Comparison of ENCODE assay signal across 23 mouse cellular contexts in the genomic region with DNA sequence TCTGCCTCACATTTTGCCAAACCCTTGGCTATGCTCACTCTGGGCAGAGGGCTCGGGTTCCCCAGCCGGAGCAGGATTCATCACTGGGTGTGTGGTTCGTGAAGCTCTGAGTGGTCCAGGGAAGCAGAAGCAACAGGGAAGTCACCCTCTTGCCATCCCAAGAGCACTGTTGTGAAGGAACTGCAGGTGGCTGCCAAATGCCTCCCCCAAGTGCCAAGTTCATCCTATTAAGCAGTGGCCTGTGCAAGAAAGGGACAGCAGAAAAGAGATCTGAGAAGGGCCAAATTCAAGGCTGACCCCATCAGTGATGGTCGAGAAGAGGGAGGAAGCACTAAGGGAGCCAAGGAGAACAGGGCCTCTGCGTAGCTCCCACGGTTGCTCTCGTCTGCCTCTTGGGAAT. TPM values are rescaled to one million over a fixed set of nuclear protein-coding genes. Genes with fewer than 3 reads are reported as not detected.
DNase-seq lines count a peak whose midpoint lies in the region; ATAC-seq and TF ChIP-seq lines count a peak whose summit lies in the region.
"Had no signal": no experiment of that assay in that cellular context is flagged by ENCODE, and none has a peak within 500 bp of the region (broad histone marks: within the 10 kb centered on the region; RNA-seq: fewer than 3 reads in every experiment).

No protein-coding gene starts in this region.

- DNase-seq in cerebellum, adult 2 months, result peak; percentile 30 to 41
- no peak for DNase-seq in cerebellum, adult 11-12 months
- DNase-seq in cerebellum, postnatal 10 days, result peak; percentile 38 to 56
- no peak for DNase-seq in cerebellum, adult 11 months
- DNase-seq in heart, adult 9 months (ENCODE audit: low spot score in 2 of 2), result no peak
- no peak for DNase-seq in left cerebral cortex, adult 2 months (ENCODE audit: extremely low spot score in 1 of 2, low spot score in 2 of 2)
- DNase-seq in left cerebral cortex, postnatal 25 days (ENCODE audit: low spot score in 2 of 2), result no peak
- DNase-seq: adrenal gland, adult 8-10 months; adrenal gland, postnatal 25 days; gastrocnemius, postnatal 10 days; gastrocnemius, postnatal 36 days; heart, adult 2 months; heart, postnatal 14 days had no signal

- no peak overlapping the region for H3K4me3 ChIP-seq in cerebellum, adult 2 months (replicated peaks; ENCODE audit: insufficient read depth, low read depth, low read length)
- H3K4me3 ChIP-seq in heart, embryonic 13.5 days, result no peak overlapping the region
- H3K4me3 ChIP-seq in left cerebral cortex, adult 2 months, result no peak overlapping the region
- H3K4me3 ChIP-seq: embryonic facial prominence, embryonic 13.5 days; forebrain, embryonic 10.5 days; forebrain, embryonic 13.5 days; heart, adult 2 months; heart, embryonic 12.5 days; hindbrain, embryonic 12.5 days; hindbrain, embryonic 15.5 days had no signal

- no peak overlapping the region for H3K4me2 ChIP-seq in heart, embryonic 13.5 days
- H3K4me2 ChIP-seq: embryonic facial prominence, embryonic 13.5 days; forebrain, embryonic 13.5 days; heart, embryonic 12.5 days; hindbrain, embryonic 12.5 days; hindbrain, embryonic 15.5 days had no signal

- TF ChIP-seq POLR2A in cerebellum, adult 2 months (IDR thresholded peaks at IDR 0.05; ENCODE audit: borderline replicate concordance, insufficient read depth, low read length), result no peak

- peak overlapping the region; percentile 21; the same call in 1 of the 2 replicates for H3K9ac ChIP-seq in heart, embryonic 13.5 days
- H3K9ac ChIP-seq: embryonic facial prominence, embryonic 13.5 days; forebrain, embryonic 13.5 days; heart, embryonic 12.5 days; hindbrain, embryonic 12.5 days; hindbrain, embryonic 15.5 days had no signal

- TF ChIP-seq CTCF in cerebellum, adult 2 months (IDR thresholded peaks at IDR 0.05; ENCODE audit: borderline replicate concordance, insufficient read depth, low read depth, low read length), result no peak
- TF ChIP-seq CTCF in left cerebral cortex, adult 2 months (IDR thresholded peaks at IDR 0.05), result no peak

- 0 out of 2 replicates have a peak, but pooled peaks cover 5% of the 10 kb centered on the region for H3K36me3 ChIP-seq in heart, embryonic 13.5 days
- H3K36me3 ChIP-seq: embryonic facial prominence, embryonic 13.5 days; forebrain, embryonic 10.5 days; heart, embryonic 12.5 days; hindbrain, embryonic 12.5 days; hindbrain, embryonic 15.5 days had no signal

- intact Hi-C loops in left cerebral cortex, adult 2 months (cut with DNase I), result no loop called here
- intact Hi-C loops in left cerebral cortex, postnatal 25 days (cut with DNase I), result no loop called here

- no peak for ATAC-seq in heart, embryonic 13.5 days (ENCODE audit: extremely low read depth, insufficient number of reproducible peaks, low FRiP score, low TSS enrichment)
- ATAC-seq: activated CD4-positive, CD25-positive, alpha-beta regulatory T cell, adult 4 months; forebrain, embryonic 13.5 days; forebrain, embryonic 16.5 days; intestine, postnatal 0 days had no signal

- H3K27ac ChIP-seq in cerebellum, adult 2 months (ENCODE audit: insufficient read depth, low read length), result no peak overlapping the region
- no peak overlapping the region for H3K27ac ChIP-seq in heart, embryonic 13.5 days (replicated peaks)
- peak overlapping the region; percentile 78 for H3K27ac ChIP-seq in left cerebral cortex, adult 2 months
- H3K27ac ChIP-seq: embryonic facial prominence, embryonic 13.5 days; forebrain, embryonic 10.5 days; forebrain, embryonic 13.5 days; heart, adult 2 months; hindbrain, embryonic 12.5 days; hindbrain, embryonic 15.5 days had no signal

- WGBS in cerebellum, adult 2 months, result 72% methylated on average over 7 of the region's 7 CpGs
- 76% methylated on average over 7 of the region's 7 CpGs for WGBS in heart, embryonic 13.5 days

- 0 out of 2 replicates have a peak, but pooled peaks cover 3% of the 10 kb centered on the region for H3K9me3 ChIP-seq in heart, embryonic 13.5 days
- H3K9me3 ChIP-seq: embryonic facial prominence, embryonic 13.5 days; forebrain, embryonic 10.5 days; forebrain, embryonic 13.5 days; heart, embryonic 12.5 days; hindbrain, embryonic 12.5 days; hindbrain, embryonic 15.5 days had no signal

- H3K27me3 ChIP-seq in cerebellum, adult 2 months (ENCODE audit: control insufficient read depth, insufficient read depth, low read length), result no peaks in the 10 kb centered on the region
- no peaks in the 10 kb centered on the region for H3K27me3 ChIP-seq in heart, embryonic 13.5 days (replicated peaks)
- H3K27me3 ChIP-seq: embryonic facial prominence, embryonic 13.5 days; forebrain, embryonic 13.5 days; heart, embryonic 12.5 days; hindbrain, embryonic 15.5 days had no signal

- peaks cover 30% of the 10 kb centered on the region; the same call in 1 of the 2 replicates for H3K4me1 ChIP-seq in cerebellum, adult 2 months (ENCODE audit: control insufficient read depth, insufficient read depth, low read length)
- peaks cover 62% of the 10 kb centered on the region for H3K4me1 ChIP-seq in heart, embryonic 13.5 days

RNA-seq across cellular contexts. Expression of gene Tspan9, which starts 46.9 kb away (rescaled TPM):
- 303 and 370 TPM in 2 replicates for polyA plus RNA-seq in cerebellum, adult 2 months (2012; rRNA removed)
- 127 and 140 TPM in 2 replicates for polyA plus RNA-seq in heart, embryonic 13.5 days (2015; fragmentation: Nextera tagmentation; extraction: Ambion mirVana)
- total RNA-seq in left cerebral cortex, adult 2 months (2021), result 10 to 100 TPM; 53.0 to 57.6 TPM
- 10 to 100 TPM; 55.2 to 58.6 TPM for total RNA-seq in left cerebral cortex, postnatal 25 days (2021)

Comparison
In these comparisons a context has a peak if more than half of its experiments do, and no peak if none do; other contexts are left out.
1. DNase-seq: peak in cerebellum, adult 2 months (2 of 2) and cerebellum, postnatal 10 days (2 of 2); none in cerebellum, adult 11-12 months (single experiment), cerebellum, adult 11 months (single experiment), heart, adult 9 months (0 of 2), left cerebral cortex, adult 2 months (0 of 2) and left cerebral cortex, postnatal 25 days (0 of 2).